Mouse (Mus musculus) adrenal gland, adult 18-20 months (tissue): ENCODE results near the gene D8Ertd738e. TPM values are rescaled to one million over a fixed set of nuclear protein-coding genes. Genes with fewer than 3 reads are reported as not detected.

Experiments
- DNase-seq, 2 experiments: peaks; one replicate each; pipeline ENCODE4 v3.0.0; 2021 to 2022; ENCODE audit warnings: low spot score in 2 of 2
- microRNA-seq, 2 experiments: library from miRNA; unstranded; fragments of <30 nt; microRNA quantifications; one replicate each; pipeline ENCODE4 v1.2.0; 2021; ENCODE audit warnings: borderline number of aligned reads in 2 of 2
- total RNA-seq, 2 experiments: library from RNA; stranded (reverse); gene quantifications; 1 replicate in 1 of 2; 2 replicates in 1 of 2; pipeline ENCODE4 v1.2.3; 2021

The D8Ertd738e gene
- total RNA-seq, 2 experiments from 2014 or later: 292 to 304 TPM

- DNase-seq: peak; percentile 85 to 88
Measured at GRCm38 (mm10) chr8:84202938-84203917, 46.3 kb downstream of the D8Ertd738e start.

GRCm38 (mm10) chr8:84202466-84202865 lies 47.1 kb downstream of the D8Ertd738e start:
- peak; percentile 76 to 77 for DNase-seq

- DNase-seq: peak; percentile 87 to 88
Measured at GRCm38 (mm10) chr8:84201545-84202245, 47.8 kb downstream of the D8Ertd738e start.

GRCm38 (mm10) chr8:84200652-84201544 lies 48.6 kb downstream of the D8Ertd738e start:
- peak; percentile 91 to 93 for DNase-seq

DNA sequence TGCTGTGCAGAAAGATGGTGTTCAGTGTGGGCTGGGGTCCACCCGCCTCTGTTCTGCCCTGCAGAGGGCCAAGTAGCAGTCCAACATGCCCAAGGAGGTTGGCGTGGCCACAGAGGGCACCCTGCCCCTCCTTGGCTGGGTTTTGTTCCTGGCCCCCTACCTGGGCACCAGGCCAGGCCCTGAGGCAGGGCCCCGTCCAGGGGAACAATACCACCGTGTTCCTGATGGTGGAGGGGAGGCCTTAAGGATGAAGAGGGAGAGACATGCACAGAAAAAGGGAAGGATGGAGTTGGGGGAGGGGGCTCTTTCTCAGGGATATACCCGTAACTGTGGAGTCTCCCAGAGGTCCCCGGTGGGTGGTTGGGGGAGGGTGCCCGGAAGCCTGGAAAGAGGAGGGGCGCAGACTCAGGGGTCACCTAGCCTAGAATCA lies 49.4 kb downstream of the D8Ertd738e start:
- no peak for DNase-seq

- DNase-seq: no peak
Measured at GRCm38 (mm10) chr8:84199348-84200125, 50.0 kb downstream of the D8Ertd738e start.

GRCm38 (mm10) chr8:84198871-84199270 lies 50.6 kb downstream of the D8Ertd738e start:
- no peak for DNase-seq

GRCm38 (mm10) chr8:84197922-84198774 lies 51.4 kb downstream of the D8Ertd738e start:
- DNase-seq: peak; percentile 81 to 84

DNA sequence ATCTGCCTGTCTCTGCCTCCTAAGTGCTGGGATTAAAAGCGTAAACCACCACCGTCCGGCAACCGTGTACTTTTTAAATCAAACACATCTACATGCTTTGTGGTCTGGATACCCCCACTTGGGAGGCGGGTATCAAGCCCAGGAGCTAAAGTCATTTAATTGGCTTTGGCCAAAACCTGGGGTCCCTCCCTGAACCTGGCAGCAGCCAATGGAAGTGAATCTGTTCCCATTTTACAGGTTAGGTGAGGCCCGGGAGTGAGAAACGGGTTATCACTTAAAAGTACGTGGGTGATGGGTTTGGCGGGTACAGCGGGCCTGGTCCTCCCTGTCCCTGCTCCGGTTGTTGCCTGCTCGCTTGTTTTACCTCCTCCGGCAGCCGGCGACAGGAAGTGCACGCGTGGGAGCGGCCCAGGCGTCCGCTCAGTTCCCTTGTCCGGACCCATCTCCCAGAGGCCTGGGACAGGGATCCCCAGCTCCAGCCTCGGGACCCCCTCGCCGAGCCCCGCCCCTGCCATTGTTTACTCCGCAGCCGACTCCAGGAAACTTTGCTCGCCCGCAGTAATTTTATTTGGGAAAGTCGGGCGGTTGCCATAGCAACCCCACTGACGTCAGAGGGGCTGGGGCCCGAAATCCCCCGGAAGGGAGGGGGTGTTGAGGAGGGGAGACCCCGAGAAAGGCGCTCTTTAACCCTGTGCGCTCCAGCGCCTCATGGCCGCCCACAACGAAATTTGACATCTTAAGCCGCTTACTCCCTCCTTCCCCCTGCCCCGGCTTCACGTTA lies 52.2 kb downstream of the D8Ertd738e start:
- DNase-seq: peak; percentile 81 to 82

Small RNA genes lying within 50 kb of the gene (microRNA-seq; reads per million reads assigned to microRNA genes)
- 28,339 to 48,415 reads per million in 2 experiments for gene Mir23a
- gene Mir24-2: 0 reads per million in 2 experiments
- gene Mir27a: 1,299 to 1,341 reads per million in 2 experiments
- gene Mir3074-2: 0 reads per million in 2 experiments

Other genes starting within 250 kb of the D8Ertd738e start
- gene 1700067K01Rik, start 248.2 kb downstream of the D8Ertd738e start, total RNA-seq: under 1 TPM; 0.54 to 0.96 TPM
- gene 2210011C24Rik, start 237.5 kb downstream of the D8Ertd738e start, total RNA-seq: not detected
- gene Palm3, start 228.2 kb downstream of the D8Ertd738e start, total RNA-seq: under 1 TPM; 0.33 to 0.38 TPM
- 1 to 10 TPM; 1.7 to 1.9 TPM for gene Il27ra, start 207.1 kb downstream of the D8Ertd738e start, total RNA-seq
- gene Rln3, start 204.7 kb downstream of the D8Ertd738e start, total RNA-seq: not detected
- 1 to 10 TPM; 2.5 to 2.6 TPM for gene Gm10643, start 184.6 kb downstream of the D8Ertd738e start, total RNA-seq
- 10 to 100 TPM; 17.1 to 20.3 TPM for gene Rfx1, start 182.9 kb downstream of the D8Ertd738e start, total RNA-seq
- 10 to 100 TPM; 13.2 to 16.1 TPM for gene Dcaf15, start 145.0 kb downstream of the D8Ertd738e start, total RNA-seq
- under 1 TPM; 0.33 to 0.35 TPM for gene Podnl1, start 123.7 kb downstream of the D8Ertd738e start, total RNA-seq
- 10 to 100 TPM; 26.5 to 30.5 TPM for gene Cc2d1a, start 101.8 kb downstream of the D8Ertd738e start, total RNA-seq
- under 1 TPM in 1 of 2 experiments, not detected in 1; 0.38 TPM for gene 4930432K21Rik, start 101.7 kb downstream of the D8Ertd738e start, total RNA-seq
- under 1 TPM in 1 of 2 experiments, not detected in 1; 0.61 TPM for gene Nanos3, start 64.5 kb downstream of the D8Ertd738e start, total RNA-seq
- gene Zswim4, start 12.7 kb downstream of the D8Ertd738e start, total RNA-seq: 10 to 100 TPM; 36.4 to 56.0 TPM
- gene Mri1, start 7.6 kb upstream of the D8Ertd738e start, total RNA-seq: 10 to 100 TPM; 26.2 to 33.4 TPM
- gene Ccdc130, start 20.7 kb upstream of the D8Ertd738e start, total RNA-seq: 10 to 100 TPM; 18.7 to 19.4 TPM
- 1 to 10 TPM; 3.9 to 9.6 TPM for gene Cacna1a, start 138.7 kb upstream of the D8Ertd738e start, total RNA-seq